Mouse (Mus musculus) brain, embryonic 14.5 days (tissue): ENCODE data around the gene Aven.

ENCODE experiments used
- CTCF ChIP-seq: fragments of 200-500 bp; IDR thresholded peaks from 2 replicates; pipeline ENCODE4 v1.5.1; 2012; ENCODE audit warnings: inconsistent platforms, mild to moderate bottlenecking, moderate library complexity, borderline replicate concordance; ENCODE audit not compliant: insufficient read depth, insufficient read length; ENCODE audit errors: extremely low read depth
- POLR2A ChIP-seq: fragments of 200-500 bp; IDR thresholded peaks from 2 replicates; pipeline ENCODE4 v1.6.1; 2012; ENCODE audit warnings: mild to moderate bottlenecking, inconsistent platforms, borderline replicate concordance; ENCODE audit not compliant: poor library complexity, insufficient read depth, insufficient read length, severe bottlenecking; ENCODE audit errors: extremely low read depth

GRCm38 (mm10) chr2:112520526-112521482, 28.0 kb downstream of the Aven start:
- TF ChIP-seq CTCF (peak; percentile 13; the same call in 1 of the 2 replicates), POLR2A (no peak)
